Mouse (Mus musculus) midbrain, embryonic 15.5 days (tissue): Measurements from ENCODE around the gene Agbl1. TPM values are rescaled to one million over a fixed set of nuclear protein-coding genes. Genes with fewer than 3 reads are reported as not detected.

Experiments used
- ATAC-seq: fragments of 200-750 bp; cut with Nextera tagmentation; replicated peaks from 2 replicates; pipeline ENCODE4 v1.8.0; 2017; ENCODE audit warnings: moderate TSS enrichment
- H3K27ac ChIP-seq: fragments of 300-500 bp; sonication (generic); 2 replicates; pipeline ENCODE4 v1.5.1; 2015; ENCODE audit warnings: mild to moderate bottlenecking, inconsistent platforms
- H3K27me3 ChIP-seq: fragments of 300-500 bp; sonication (generic); replicated peaks from 2 replicates; pipeline ENCODE4 v1.6.1; 2015; ENCODE audit warnings: inconsistent platforms
- H3K36me3 ChIP-seq: fragments of 300-500 bp; sonication (generic); replicated peaks from 2 replicates; pipeline ENCODE4 v1.6.1; 2015; ENCODE audit warnings: inconsistent platforms
- H3K4me1 ChIP-seq: fragments of 300-500 bp; sonication (generic); 2 replicates; pipeline ENCODE4 v1.6.1; 2015; ENCODE audit warnings: inconsistent platforms
- H3K4me2 ChIP-seq: fragments of 300-500 bp; sonication (generic); 2 replicates; pipeline ENCODE4 v1.6.1; 2015; ENCODE audit warnings: inconsistent platforms, mild to moderate bottlenecking, moderate library complexity
- H3K4me3 ChIP-seq: fragments of 300-500 bp; sonication (generic); 2 replicates; pipeline ENCODE4 v1.5.1; 2015; ENCODE audit warnings: mild to moderate bottlenecking, inconsistent platforms
- H3K9ac ChIP-seq: fragments of 300-500 bp; sonication (generic); 2 replicates; pipeline ENCODE4 v1.6.1; 2015; ENCODE audit warnings: mild to moderate bottlenecking, inconsistent platforms
- H3K9me3 ChIP-seq: fragments of 300-500 bp; sonication (generic); 2 replicates; pipeline ENCODE4 v1.6.1; 2016; ENCODE audit warnings: inconsistent platforms
- WGBS: fragments of 180-500 bp; shearing (Covaris S2); methylation state at CpG from one replicate; pipeline ENCODE4 v1.1.7; 2015; ENCODE audit warnings: mixed read lengths; 5-methylcytosine and 5-hydroxymethylcytosine counted together
- polyA plus RNA-seq: library from polyadenylated mRNA; unstranded; fragments of >200 nt; fragmentation: Nextera tagmentation; extraction: Ambion mirVana; gene quantifications from 2 replicates; pipeline ENCODE4 v1.2.1, GENCODE M21; 2015

Agbl1 gene
- polyA plus RNA-seq, 1 experiment from 2014 or later: 0.25 TPM

GRCm38 (mm10) chr7:76889416-76890209, 659.9 kb downstream of the Agbl1 start:
- Histone ChIP-seq H3K4me2 (peak overlapping the region; percentile 54), H3K36me3 (no peaks in the 10 kb centered on the region), H3K4me1 (peaks cover 8% of the 10 kb centered on the region), H3K27me3 (no peaks in the 10 kb centered on the region), H3K27ac (peak overlapping the region; percentile 56; the same call in 1 of the 2 replicates), H3K9me3 (no peaks in the 10 kb centered on the region), H3K9ac (no peak overlapping the region; the same call in 1 of the 2 replicates), H3K4me3 (peak overlapping the region; percentile 29)
- peak; percentile 80 for ATAC-seq
- WGBS: 24% methylated on average over 22 of the region's 22 CpGs

GRCm38 (mm10) chr7:76904096-76904495, 674.4 kb downstream of the Agbl1 start:
- no peaks in the 10 kb centered on the region for H3K27me3 ChIP-seq
- no peaks in the 10 kb centered on the region for H3K9me3 ChIP-seq
- no peak overlapping the region for H3K4me3 ChIP-seq
- ATAC-seq: no peak
- no peaks in the 10 kb centered on the region for H3K36me3 ChIP-seq
- no peak overlapping the region for H3K27ac ChIP-seq
- H3K9ac ChIP-seq: no peak overlapping the region
- WGBS: 91% methylated on average over 1 of the region's 1 CpGs
- no peak overlapping the region for H3K4me2 ChIP-seq
- no peaks in the 10 kb centered on the region for H3K4me1 ChIP-seq

GRCm38 (mm10) chr7:76911672-76912071, 682.0 kb downstream of the Agbl1 start:
- no peak overlapping the region for H3K4me3 ChIP-seq
- H3K9me3 ChIP-seq: no peaks in the 10 kb centered on the region
- no peak overlapping the region for H3K9ac ChIP-seq
- no peaks in the 10 kb centered on the region for H3K4me1 ChIP-seq
- no peak overlapping the region for H3K4me2 ChIP-seq
- 83% methylated on average over 5 of the region's 5 CpGs for WGBS
- no peak overlapping the region for H3K27ac ChIP-seq
- H3K36me3 ChIP-seq: no peaks in the 10 kb centered on the region
- H3K27me3 ChIP-seq: no peaks in the 10 kb centered on the region
- ATAC-seq: no peak

- Histone ChIP-seq H3K27ac (no peak overlapping the region), H3K4me1 (no peaks in the 10 kb centered on the region), H3K36me3 (no peaks in the 10 kb centered on the region), H3K27me3 (no peaks in the 10 kb centered on the region), H3K4me3 (no peak overlapping the region), H3K9me3 (no peaks in the 10 kb centered on the region), H3K9ac (no peak overlapping the region), H3K4me2 (no peak overlapping the region)
- no peak for ATAC-seq
Observed at GRCm38 (mm10) chr7:76918871-76919270, 689.2 kb downstream of the Agbl1 start.

- Histone ChIP-seq H3K4me1 (no peaks in the 10 kb centered on the region), H3K4me2 (no peak overlapping the region), H3K27me3 (no peaks in the 10 kb centered on the region), H3K36me3 (no peaks in the 10 kb centered on the region), H3K4me3 (no peak overlapping the region), H3K27ac (no peak overlapping the region), H3K9ac (no peak overlapping the region), H3K9me3 (no peaks in the 10 kb centered on the region)
- WGBS: 60% methylated on average over 2 of the region's 2 CpGs
- no peak for ATAC-seq
Observed at GRCm38 (mm10) chr7:76921671-76922070, 692.0 kb downstream of the Agbl1 start.

- H3K9me3 ChIP-seq: no peaks in the 10 kb centered on the region
- H3K4me3 ChIP-seq: no peak overlapping the region
- no peak overlapping the region for H3K9ac ChIP-seq
- H3K36me3 ChIP-seq: no peaks in the 10 kb centered on the region
- no peak overlapping the region for H3K27ac ChIP-seq
- no peak for ATAC-seq
- H3K4me2 ChIP-seq: no peak overlapping the region
- no peaks in the 10 kb centered on the region for H3K4me1 ChIP-seq
- no peaks in the 10 kb centered on the region for H3K27me3 ChIP-seq
Observed at GRCm38 (mm10) chr7:76935219-76935618, 705.5 kb downstream of the Agbl1 start.

- ATAC-seq: no peak
Observed at GRCm38 (mm10) chr7:76941531-76941930, 711.8 kb downstream of the Agbl1 start.

GRCm38 (mm10) chr7:76971334-76971733, 741.6 kb downstream of the Agbl1 start:
- H3K27ac ChIP-seq: no peak overlapping the region
- no peaks in the 10 kb centered on the region for H3K9me3 ChIP-seq
- H3K4me2 ChIP-seq: no peak overlapping the region
- no peak overlapping the region for H3K9ac ChIP-seq
- no peak overlapping the region for H3K4me3 ChIP-seq
- H3K27me3 ChIP-seq: no peaks in the 10 kb centered on the region
- WGBS: 13% methylated on average over 3 of the region's 3 CpGs
- no peak for ATAC-seq
- no peaks in the 10 kb centered on the region for H3K4me1 ChIP-seq
- no peaks in the 10 kb centered on the region for H3K36me3 ChIP-seq

More at GRCm38 (mm10) chr7:76941531-76941930, 711.8 kb downstream of the Agbl1 start:
- no peak overlapping the region for H3K4me2 ChIP-seq
- no peak overlapping the region for H3K4me3 ChIP-seq
- H3K9ac ChIP-seq: no peak overlapping the region
- no peaks in the 10 kb centered on the region for H3K9me3 ChIP-seq
- H3K27ac ChIP-seq: no peak overlapping the region
- no peaks in the 10 kb centered on the region for H3K4me1 ChIP-seq
- H3K36me3 ChIP-seq: no peaks in the 10 kb centered on the region
- H3K27me3 ChIP-seq: no peaks in the 10 kb centered on the region

- Histone ChIP-seq H3K27me3 (no peaks in the 10 kb centered on the region), H3K9me3 (no peaks in the 10 kb centered on the region), H3K4me3 (no peak overlapping the region), H3K9ac (no peak overlapping the region), H3K36me3 (no peaks in the 10 kb centered on the region), H3K4me1 (no peaks in the 10 kb centered on the region), H3K4me2 (no peak overlapping the region), H3K27ac (no peak overlapping the region)
- WGBS: 91% methylated on average over 3 of the region's 3 CpGs
- ATAC-seq: no peak
Observed at GRCm38 (mm10) chr7:77009571-77009970, 779.9 kb downstream of the Agbl1 start.

GRCm38 (mm10) chr7:77029019-77029418, 799.3 kb downstream of the Agbl1 start:
- Histone ChIP-seq H3K9me3 (no peaks in the 10 kb centered on the region), H3K4me3 (no peak overlapping the region), H3K9ac (no peak overlapping the region), H3K4me1 (no peaks in the 10 kb centered on the region), H3K4me2 (no peak overlapping the region), H3K27me3 (no peaks in the 10 kb centered on the region), H3K36me3 (no peaks in the 10 kb centered on the region), H3K27ac (no peak overlapping the region)
- ATAC-seq: no peak

GRCm38 (mm10) chr7:77076033-77076432, 846.3 kb downstream of the Agbl1 start:
- Histone ChIP-seq H3K36me3 (no peaks in the 10 kb centered on the region), H3K9me3 (no peaks in the 10 kb centered on the region), H3K27me3 (no peaks in the 10 kb centered on the region), H3K4me1 (no peaks in the 10 kb centered on the region), H3K4me3 (no peak overlapping the region), H3K9ac (no peak overlapping the region), H3K27ac (no peak overlapping the region), H3K4me2 (no peak overlapping the region)
- ATAC-seq: no peak

GRCm38 (mm10) chr7:77087266-77087665, 857.6 kb downstream of the Agbl1 start:
- 55% methylated on average over 1 of the region's 1 CpGs for WGBS
- Histone ChIP-seq H3K27ac (no peak overlapping the region), H3K9me3 (no peaks in the 10 kb centered on the region), H3K4me3 (no peak overlapping the region), H3K36me3 (no peaks in the 10 kb centered on the region), H3K4me1 (no peaks in the 10 kb centered on the region), H3K9ac (no peak overlapping the region), H3K27me3 (no peaks in the 10 kb centered on the region), H3K4me2 (no peak overlapping the region)
- ATAC-seq: no peak

GRCm38 (mm10) chr7:77095153-77095552, 865.5 kb downstream of the Agbl1 start:
- no peak overlapping the region for H3K4me3 ChIP-seq
- no peak overlapping the region for H3K9ac ChIP-seq
- 82% methylated on average over 2 of the region's 2 CpGs for WGBS
- H3K27me3 ChIP-seq: no peaks in the 10 kb centered on the region
- no peaks in the 10 kb centered on the region; the same call in 1 of the 2 replicates for H3K4me1 ChIP-seq
- ATAC-seq: no peak
- H3K9me3 ChIP-seq: no peaks in the 10 kb centered on the region
- no peak overlapping the region for H3K27ac ChIP-seq
- H3K36me3 ChIP-seq: no peaks in the 10 kb centered on the region
- H3K4me2 ChIP-seq: no peak overlapping the region
